Mouse (Mus musculus) neural tube, embryonic 15.5 days (tissue): ENCODE results near the gene Dok4. TPM values are rescaled to one million over a fixed set of nuclear protein-coding genes. Genes with fewer than 3 reads are reported as not detected.

Experiments used
- ATAC-seq: fragments of 200-750 bp; cut with Nextera tagmentation; 2 replicates; pipeline ENCODE4 v1.8.0; 2017; ENCODE audit warnings: mild to moderate bottlenecking, moderate TSS enrichment, moderate library complexity; ENCODE audit not compliant: low FRiP score
- H3K27ac ChIP-seq: fragments of 300-500 bp; sonication (generic); replicated peaks from 2 replicates; pipeline ENCODE4 v1.5.1; 2015; ENCODE audit warnings: mild to moderate bottlenecking, inconsistent platforms
- H3K27me3 ChIP-seq: fragments of 300-500 bp; sonication (generic); replicated peaks from 2 replicates; pipeline ENCODE4 v1.6.1; 2015; ENCODE audit warnings: inconsistent platforms
- H3K36me3 ChIP-seq: fragments of 300-500 bp; sonication (generic); 2 replicates; pipeline ENCODE4 v1.6.1; 2015; ENCODE audit warnings: inconsistent platforms
- H3K4me1 ChIP-seq: fragments of 300-500 bp; sonication (generic); 2 replicates; pipeline ENCODE4 v1.6.1; 2015; ENCODE audit warnings: inconsistent platforms
- H3K4me2 ChIP-seq: fragments of 300-500 bp; sonication (generic); 2 replicates; pipeline ENCODE4 v1.6.1; 2015; ENCODE audit warnings: inconsistent platforms, mild to moderate bottlenecking, moderate library complexity
- H3K4me3 ChIP-seq: fragments of 300-500 bp; sonication (generic); replicated peaks from 2 replicates; pipeline ENCODE4 v1.5.1; 2015; ENCODE audit warnings: mild to moderate bottlenecking, inconsistent platforms
- H3K9ac ChIP-seq: fragments of 300-500 bp; sonication (generic); replicated peaks from 2 replicates; pipeline ENCODE4 v1.6.1; 2015; ENCODE audit warnings: mild to moderate bottlenecking, inconsistent platforms
- H3K9me3 ChIP-seq: fragments of 300-500 bp; sonication (generic); replicated peaks from 2 replicates; pipeline ENCODE4 v1.6.1; 2016; ENCODE audit warnings: inconsistent platforms
- WGBS: fragments of 180-500 bp; shearing (Covaris S2); methylation state at CpG from one replicate; pipeline ENCODE4 v1.1.7; 2015; ENCODE audit warnings: mixed read lengths; 5-methylcytosine and 5-hydroxymethylcytosine counted together
- polyA plus RNA-seq: library from polyadenylated mRNA; unstranded; fragments of >200 nt; fragmentation: Nextera tagmentation; extraction: Ambion mirVana; gene quantifications from 2 replicates; pipeline ENCODE4 v1.2.1, GENCODE M21; 2015

The Dok4 gene
- polyA plus RNA-seq, 1 experiment from 2014 or later, result 116 TPM

DNA sequence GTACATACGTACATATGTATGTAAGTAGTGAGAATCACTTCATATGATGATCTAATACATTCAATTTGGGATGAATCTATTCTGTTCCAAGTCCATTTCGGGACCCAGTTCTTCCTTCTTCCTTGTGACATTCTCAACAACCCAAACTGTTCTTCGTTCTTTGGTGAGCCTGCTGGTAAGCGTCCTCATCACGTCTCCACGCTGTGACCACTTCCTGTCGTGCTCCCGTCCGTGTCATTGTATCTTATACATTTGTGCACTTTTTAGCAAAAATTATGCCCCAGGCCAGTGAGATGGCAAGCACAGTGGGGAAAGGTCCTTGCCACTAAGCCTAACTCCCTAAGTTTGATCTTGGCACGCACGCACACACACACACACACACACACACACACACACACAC is 58.2 kb downstream of the Dok4 start:
- Histone ChIP-seq H3K27me3 (no peaks in the 10 kb centered on the region), H3K9ac (no peak overlapping the region), H3K4me2 (no peak overlapping the region), H3K36me3 (peaks cover 31% of the 10 kb centered on the region), H3K4me3 (no peak overlapping the region), H3K4me1 (no peaks in the 10 kb centered on the region), H3K9me3 (no peaks in the 10 kb centered on the region), H3K27ac (no peak overlapping the region)
- ATAC-seq, result no peak
- 90% methylated on average over 11 of the region's 11 CpGs for WGBS

DNA sequence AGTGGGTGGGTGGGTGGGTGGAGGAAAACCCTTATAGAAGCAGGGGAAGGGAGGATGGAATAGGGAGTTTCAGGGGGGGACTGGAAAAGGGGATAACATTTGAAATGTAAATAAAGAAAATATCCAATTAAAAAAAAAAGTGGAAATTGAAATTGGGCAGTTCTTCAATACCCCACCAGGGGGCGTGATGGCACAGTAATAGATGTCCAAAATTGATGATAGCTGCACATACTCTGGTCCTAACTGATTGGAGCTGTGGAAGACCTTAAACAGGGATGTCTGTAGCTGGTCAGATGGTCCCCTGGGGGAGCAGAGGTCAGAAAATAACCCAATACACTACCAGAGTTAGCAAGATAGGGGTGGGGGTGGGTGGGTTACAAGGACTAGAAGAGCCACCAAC is 61.6 kb downstream of the Dok4 start:
- 0% methylated on average over 1 of the region's 1 CpGs for WGBS
- no peak overlapping the region for H3K4me3 ChIP-seq
- no peak overlapping the region for H3K4me2 ChIP-seq
- peaks cover 8% of the 10 kb centered on the region for H3K4me1 ChIP-seq
- no peak overlapping the region for H3K9ac ChIP-seq
- no peaks in the 10 kb centered on the region for H3K9me3 ChIP-seq
- H3K27ac ChIP-seq, result no peak overlapping the region
- H3K27me3 ChIP-seq, result no peaks in the 10 kb centered on the region
- peaks cover 1% of the 10 kb centered on the region; the same call in 1 of the 2 replicates for H3K36me3 ChIP-seq
- ATAC-seq, result no peak

Other genes with a start within 250 kb of the Dok4 start
- 179 and 182 TPM in 2 replicates for gene Arl2bp, start 209.7 kb downstream of the Dok4 start, polyA plus RNA-seq
- gene Pllp, start 180.1 kb downstream of the Dok4 start, polyA plus RNA-seq, result 3.9 and 8.6 TPM in 2 replicates
- 0.10 TPM in 1 of 2 replicates, not detected in the other for gene Ccl22, start 130.7 kb downstream of the Dok4 start, polyA plus RNA-seq
- 56.7 and 57.0 TPM in 2 replicates for gene Cx3cl1, start 104.3 kb downstream of the Dok4 start, polyA plus RNA-seq
- gene Ccl17, start 65.9 kb downstream of the Dok4 start, polyA plus RNA-seq, result 0.92 and 1.1 TPM in 2 replicates
- 61.4 and 66.6 TPM in 2 replicates for gene Coq9, start 38.0 kb downstream of the Dok4 start, polyA plus RNA-seq
- 177 and 195 TPM in 2 replicates for gene Ciapin1, start 38.0 kb downstream of the Dok4 start, polyA plus RNA-seq
- 117 and 122 TPM in 2 replicates for gene Polr2c, start 18.9 kb downstream of the Dok4 start, polyA plus RNA-seq
- gene Ccdc102a, start 41.8 kb upstream of the Dok4 start, polyA plus RNA-seq, result 6.2 and 13.2 TPM in 2 replicates
- gene Adgrg5, start 47.4 kb upstream of the Dok4 start, polyA plus RNA-seq, result 0.28 and 1.3 TPM in 2 replicates
- gene Adgrg1, start 98.4 kb upstream of the Dok4 start, polyA plus RNA-seq, result 80.9 and 96.9 TPM in 2 replicates
- gene Adgrg3, start 141.4 kb upstream of the Dok4 start, polyA plus RNA-seq, result 0.95 and 4.7 TPM in 2 replicates
- gene Drc7, start 178.8 kb upstream of the Dok4 start, polyA plus RNA-seq, result 1.2 and 1.8 TPM in 2 replicates
- gene Katnb1, start 204.9 kb upstream of the Dok4 start, polyA plus RNA-seq, result 41.5 and 43.3 TPM in 2 replicates